Mouse (Mus musculus) forebrain, embryonic 16.5 days (tissue): ENCODE measurements around the gene Sufu. TPM values are rescaled to one million over a fixed set of nuclear protein-coding genes. Genes with fewer than 3 reads are reported as not detected.

Experiments
- ATAC-seq: fragments of 200-750 bp; cut with Nextera tagmentation; 2 replicates; pipeline ENCODE4 v1.8.0; 2017; ENCODE audit warnings: mild to moderate bottlenecking, moderate library complexity
- H3K27ac ChIP-seq: fragments of 300-500 bp; sonication (generic); 2 replicates; pipeline ENCODE4 v1.5.1; 2014; ENCODE audit warnings: low read length, control low read depth
- H3K27me3 ChIP-seq: fragments of 300-500 bp; sonication (generic); replicated peaks from 2 replicates; pipeline ENCODE4 v1.6.1; 2014; ENCODE audit warnings: low read length; ENCODE audit not compliant: control insufficient read depth, insufficient read depth
- H3K36me3 ChIP-seq: fragments of 300-500 bp; sonication (generic); 2 replicates; pipeline ENCODE4 v1.6.1; 2014; ENCODE audit not compliant: control insufficient read depth, insufficient read depth
- H3K4me1 ChIP-seq: fragments of 300-500 bp; sonication (generic); replicated peaks from 2 replicates; pipeline ENCODE4 v1.6.1; 2014; ENCODE audit warnings: low read length; ENCODE audit not compliant: control insufficient read depth, insufficient read depth
- H3K4me2 ChIP-seq: fragments of 300-500 bp; sonication (generic); 2 replicates; pipeline ENCODE4 v1.6.1; 2014; ENCODE audit warnings: mild to moderate bottlenecking, low read length, control low read depth
- H3K4me3 ChIP-seq: fragments of 300-500 bp; sonication (generic); replicated peaks from 2 replicates; pipeline ENCODE4 v1.5.1; 2014; ENCODE audit warnings: mild to moderate bottlenecking, low read length, control low read depth
- H3K9ac ChIP-seq: fragments of 300-500 bp; sonication (generic); replicated peaks from 2 replicates; pipeline ENCODE4 v1.6.1; 2014; ENCODE audit warnings: low read depth, low read length, control low read depth
- H3K9me3 ChIP-seq: fragments of 300-500 bp; sonication (generic); 2 replicates; pipeline ENCODE4 v1.6.1; 2016; ENCODE audit warnings: low read length; ENCODE audit not compliant: control insufficient read depth
- WGBS: fragments of 180-500 bp; shearing (Covaris S2); extraction: QIAGEN DNeasy Blood & Tissue Kit; methylation state at CpG from one replicate; pipeline ENCODE4 v1.1.7; 2014; 5-methylcytosine and 5-hydroxymethylcytosine counted together
- polyA plus RNA-seq: library from polyadenylated mRNA; unstranded; fragments of >200 nt; fragmentation: Nextera tagmentation; extraction: Ambion mirVana; gene quantifications from 2 replicates; pipeline ENCODE4 v1.2.1, GENCODE M21; 2015

Sufu gene
- polyA plus RNA-seq, result 26.4 and 32.3 TPM in 2 replicates

DNA sequence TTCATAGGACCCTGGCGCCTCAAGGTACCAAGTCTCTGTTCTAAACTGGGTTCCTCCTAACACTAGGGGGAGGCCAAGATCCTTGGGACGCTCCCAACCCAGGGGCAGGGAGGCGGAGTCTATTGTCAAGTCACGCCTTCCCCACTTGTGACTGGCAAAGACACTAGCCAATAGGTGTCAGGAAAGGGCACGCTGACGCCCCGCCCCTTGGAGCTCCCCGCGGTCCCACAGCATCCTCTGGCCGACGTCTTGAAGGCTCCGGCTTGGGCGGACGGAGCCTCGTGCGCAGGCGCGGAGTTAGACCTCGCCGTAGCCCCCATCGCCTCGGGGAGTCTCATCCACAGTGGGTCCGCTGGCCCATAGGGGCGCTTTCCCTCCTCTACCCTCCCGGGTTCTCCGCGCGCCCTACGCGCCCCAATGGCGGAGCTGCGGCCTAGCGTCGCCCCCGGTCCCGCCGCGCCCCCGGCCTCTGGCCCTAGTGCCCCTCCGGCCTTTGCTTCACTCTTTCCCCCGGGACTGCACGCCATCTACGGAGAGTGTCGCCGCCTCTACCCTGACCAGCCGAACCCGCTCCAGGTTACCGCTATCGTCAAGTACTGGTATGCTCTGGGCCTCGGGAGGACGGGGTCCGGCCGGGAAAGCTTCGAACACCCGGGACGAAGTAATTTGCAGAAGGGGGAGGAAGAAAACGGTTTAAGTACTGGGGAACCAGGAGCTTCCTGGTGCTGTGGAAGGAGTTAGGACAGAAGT lies at the start of gene Sufu:
Gene Sufu, plus strand, starts transcription at position 211 of the 750 bp plus-strand sequence.
- H3K4me3 ChIP-seq, result peak within 1 kb of the TSS; percentile 84
- WGBS, result under 1% methylated on average over 42 of the region's 57 CpGs
- H3K9ac ChIP-seq, result peak within 1 kb of the TSS; percentile 81
- peak within 1 kb of the TSS; percentile 79 for H3K4me2 ChIP-seq
- no peaks in the 10 kb centered on the region for H3K9me3 ChIP-seq
- peak within 1 kb of the TSS; percentile 81 for H3K27ac ChIP-seq
- H3K27me3 ChIP-seq, result no peaks in the 10 kb centered on the region
- peak; percentile 78 for ATAC-seq
- no peaks in the 10 kb centered on the region for H3K36me3 ChIP-seq
- H3K4me1 ChIP-seq, result peaks cover 36% of the 10 kb centered on the region

GRCm38 (mm10) chr19:46347146-46347545 lies 49.5 kb upstream of the Sufu start:
- Histone ChIP-seq H3K9ac (no peak overlapping the region), H3K27me3 (no peaks in the 10 kb centered on the region), H3K4me1 (peaks cover 16% of the 10 kb centered on the region), H3K36me3 (no peaks in the 10 kb centered on the region), H3K27ac (no peak overlapping the region), H3K4me3 (no peak overlapping the region), H3K4me2 (no peak overlapping the region), H3K9me3 (no peaks in the 10 kb centered on the region)
- WGBS, result 98% methylated on average over 1 of the region's 1 CpGs
- ATAC-seq, result no peak

GRCm38 (mm10) chr19:46347936-46348668 lies 48.6 kb upstream of the Sufu start:
- Histone ChIP-seq H3K9ac (peak overlapping the region; percentile 92), H3K9me3 (no peaks in the 10 kb centered on the region), H3K27me3 (no peaks in the 10 kb centered on the region), H3K4me2 (peak overlapping the region; percentile 93), H3K27ac (peak overlapping the region; percentile 86), H3K4me3 (peak overlapping the region; percentile 81), H3K36me3 (no peaks in the 10 kb centered on the region), H3K4me1 (peaks cover 16% of the 10 kb centered on the region)
- peak; percentile 2; the same call in 1 of the 2 replicates for ATAC-seq
- WGBS, result 29% methylated on average over 14 of the region's 14 CpGs

GRCm38 (mm10) chr19:46348761-46349458 lies 47.8 kb upstream of the Sufu start:
- Histone ChIP-seq H3K9ac (peak overlapping the region; percentile 92), H3K9me3 (no peaks in the 10 kb centered on the region), H3K4me1 (peaks cover 16% of the 10 kb centered on the region), H3K36me3 (no peaks in the 10 kb centered on the region), H3K27me3 (no peaks in the 10 kb centered on the region), H3K4me2 (peak overlapping the region; percentile 93), H3K27ac (peak overlapping the region; percentile 86), H3K4me3 (peak overlapping the region; percentile 81)
- under 1% methylated on average over 78 of the region's 78 CpGs for WGBS
- peak; percentile 94 for ATAC-seq

- H3K27me3 ChIP-seq, result no peaks in the 10 kb centered on the region
- peaks cover 16% of the 10 kb centered on the region for H3K4me1 ChIP-seq
- no peaks in the 10 kb centered on the region for H3K9me3 ChIP-seq
- H3K27ac ChIP-seq, result no peak overlapping the region
- H3K9ac ChIP-seq, result peak overlapping the region; percentile 92
- H3K4me3 ChIP-seq, result peak overlapping the region; percentile 81
- ATAC-seq, result no peak
- H3K4me2 ChIP-seq, result peak overlapping the region; percentile 93
- 21% methylated on average over 6 of the region's 6 CpGs for WGBS
- no peaks in the 10 kb centered on the region for H3K36me3 ChIP-seq
Observed at GRCm38 (mm10) chr19:46349550-46349949, 47.1 kb upstream of the Sufu start.

- ATAC-seq, result no peak
- Histone ChIP-seq H3K27me3 (no peaks in the 10 kb centered on the region), H3K9me3 (no peaks in the 10 kb centered on the region), H3K27ac (peak within 1 kb of the TSS; percentile 86), H3K36me3 (no peaks in the 10 kb centered on the region), H3K4me3 (peak within 1 kb of the TSS; percentile 81), H3K4me2 (peak within 1 kb of the TSS; percentile 93), H3K9ac (peak within 1 kb of the TSS; percentile 92), H3K4me1 (peaks cover 16% of the 10 kb centered on the region)
- 43% methylated on average over 10 of the region's 10 CpGs for WGBS
Observed at GRCm38 (mm10) chr19:46350168-46350932, 46.3 kb upstream of the Sufu start, which contains the start of gene 2310034G01Rik. Gene 2310034G01Rik, minus strand, starts transcription at chr19:46350302.

DNA sequence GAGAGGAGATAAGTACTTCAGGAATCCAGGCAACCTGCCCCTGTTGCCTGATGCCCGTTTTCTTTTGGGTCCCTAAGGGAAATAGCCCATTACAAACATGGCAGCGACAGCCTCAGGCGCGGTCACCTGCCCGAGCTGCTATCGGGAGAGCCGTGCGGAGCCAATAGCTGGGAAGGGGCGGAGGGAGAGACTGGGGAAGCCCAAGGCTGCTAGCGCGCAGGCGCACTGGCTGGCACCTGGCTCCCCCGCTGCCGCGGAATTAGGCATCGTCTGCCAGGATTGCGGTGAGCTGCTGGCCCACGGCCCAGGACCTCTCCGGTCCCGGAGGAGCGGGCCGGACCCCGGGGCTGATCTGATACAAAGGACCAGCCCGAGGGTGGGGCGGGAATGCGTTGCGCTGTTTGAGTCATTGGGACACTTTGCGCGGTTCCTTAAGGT lies 40.0 kb upstream of the Sufu start:
- peak overlapping the region; percentile 67 for H3K4me3 ChIP-seq
- WGBS, result 0% methylated on average over 29 of the region's 29 CpGs
- no peaks in the 10 kb centered on the region for H3K36me3 ChIP-seq
- peak overlapping the region; percentile 23; the same call in 1 of the 2 replicates for H3K27ac ChIP-seq
- H3K9ac ChIP-seq, result peak overlapping the region; percentile 72
- no peaks in the 10 kb centered on the region for H3K9me3 ChIP-seq
- peaks cover 7% of the 10 kb centered on the region for H3K4me1 ChIP-seq
- H3K4me2 ChIP-seq, result peak overlapping the region; percentile 67
- H3K27me3 ChIP-seq, result 0 out of 2 replicates have a peak, but pooled peaks cover 4% of the 10 kb centered on the region
- ATAC-seq, result peak; percentile 97

GRCm38 (mm10) chr19:46357344-46358280 lies 39.1 kb upstream of the Sufu start:
- H3K4me2 ChIP-seq, result peak overlapping the region; percentile 67
- H3K4me1 ChIP-seq, result peaks cover 7% of the 10 kb centered on the region
- WGBS, result 21% methylated on average over 25 of the region's 25 CpGs
- no peaks in the 10 kb centered on the region for H3K36me3 ChIP-seq
- peak overlapping the region; percentile 67 for H3K4me3 ChIP-seq
- H3K27ac ChIP-seq, result no peak overlapping the region
- H3K27me3 ChIP-seq, result 0 out of 2 replicates have a peak, but pooled peaks cover 4% of the 10 kb centered on the region
- H3K9ac ChIP-seq, result peak overlapping the region; percentile 72
- H3K9me3 ChIP-seq, result no peaks in the 10 kb centered on the region
- no peak for ATAC-seq
